ENCODE assay signal across 8 mouse cellular contexts in genomic region chr9:106159784-106160301, GRCm38 (mm10). TPM values are rescaled to one million over a fixed set of nuclear protein-coding genes. Genes with fewer than 3 reads are reported as not detected.
DNase-seq lines count a peak whose midpoint lies in the region; ATAC-seq and TF ChIP-seq lines count a peak whose summit lies in the region.

No protein-coding gene starts in this region.

- H3K4me3 ChIP-seq in lung, embryonic 14.5 days (ENCODE audit: low read depth, low read length) = peak overlapping the region; percentile 55

- no peak for TF ChIP-seq CTCF in lung, embryonic 14.5 days (IDR thresholded peaks at IDR 0.05; ENCODE audit: low read depth)

- no peaks in the 10 kb centered on the region for H3K27me3 ChIP-seq in lung, embryonic 14.5 days (ENCODE audit: insufficient read depth, low read length)

- no peaks in the 10 kb centered on the region for H3K9me3 ChIP-seq in lung, embryonic 14.5 days (ENCODE audit: low read depth, low read length)

- peak; percentile 97 for DNase-seq in MN1 (ENCODE audit: low spot score)
- peak; percentile 99 for DNase-seq in cerebellum, adult 8-10 months
- peak; percentile 92 for DNase-seq in forelimb bud, embryonic 11.5 days (ENCODE audit: low read depth, low spot score)
- DNase-seq in layer of hippocampus, adult 8-10 months (ENCODE audit: low spot score in 2 of 2) = peak; percentile 88 to 94
- DNase-seq in lung, embryonic 14.5 days = peak; percentile 99
- DNase-seq in testis, postnatal 14 days (ENCODE audit: low spot score) = peak; percentile 92

- no peaks in the 10 kb centered on the region; the same call in 1 of the 2 replicates for H3K4me1 ChIP-seq in lung, embryonic 14.5 days (ENCODE audit: insufficient read depth)

- peak; percentile 54 to 79 for ATAC-seq in hematopoietic stem cell, adult 5-6 weeks (replicated peaks in 1 of 2; ENCODE audit: insufficient read depth in 1 of 2, low FRiP score in 2 of 2, low TSS enrichment in 1 of 2, low read depth in 1 of 2, poor library complexity in 2 of 2, severe bottlenecking in 2 of 2)
- ATAC-seq in lung, embryonic 14.5 days (ENCODE audit: insufficient read depth) = peak; percentile 82
- peak; percentile 72 for ATAC-seq in neutrophil, adult 5-6 weeks (ENCODE audit: extremely low read depth, insufficient number of reproducible peaks, low FRiP score, poor library complexity, severe bottlenecking)

- H3K36me3 ChIP-seq in lung, embryonic 14.5 days (ENCODE audit: insufficient read depth) = no peaks in the 10 kb centered on the region

- 4% methylated on average over 24 of the region's 24 CpGs for WGBS in lung, embryonic 14.5 days

- peak overlapping the region; percentile 65 for H3K9ac ChIP-seq in lung, embryonic 14.5 days

- peak overlapping the region; percentile 63 for H3K4me2 ChIP-seq in lung, embryonic 14.5 days

- H3K27ac ChIP-seq in lung, embryonic 14.5 days (ENCODE audit: low read depth) = peak overlapping the region; percentile 95

RNA-seq across cellular contexts. Expression of gene Glyctk, which starts 1.9 kb away (rescaled TPM):
- total RNA-seq in hematopoietic stem cell, adult 5-6 weeks (2017) = 2.8 and 2.9 TPM in 2 replicates
- total RNA-seq in layer of hippocampus, adult 8-10 months (2022) = 1 to 10 TPM; 3.5 to 6.2 (median 5.9) TPM
- 1.5 and 1.6 TPM in 2 replicates for polyA plus RNA-seq in lung, embryonic 14.5 days (2014; fragmentation: Nextera tagmentation; extraction: Ambion mirVana)
- total RNA-seq in neutrophil, adult 5-6 weeks (2017) = 3.7 and 4.2 TPM in 2 replicates

RNA-seq across cellular contexts. Expression of gene Wdr82, which starts 10.9 kb away (rescaled TPM):
- total RNA-seq in hematopoietic stem cell, adult 5-6 weeks (2017) = 88.3 and 101 TPM in 2 replicates
- 100 to 1,000 TPM; 109 to 145 (median 125) TPM for total RNA-seq in layer of hippocampus, adult 8-10 months (2022)
- 26.7 and 26.9 TPM in 2 replicates for polyA plus RNA-seq in lung, embryonic 14.5 days (2014; fragmentation: Nextera tagmentation; extraction: Ambion mirVana)
- 69.2 and 80.1 TPM in 2 replicates for total RNA-seq in neutrophil, adult 5-6 weeks (2017)

RNA-seq across cellular contexts. Expression of gene Ppm1m, which starts 39.7 kb away (rescaled TPM):
- 12.0 and 19.9 TPM in 2 replicates for total RNA-seq in hematopoietic stem cell, adult 5-6 weeks (2017)
- 10 to 100 TPM; 21.7 to 27.4 (median 23.0) TPM for total RNA-seq in layer of hippocampus, adult 8-10 months (2022)
- polyA plus RNA-seq in lung, embryonic 14.5 days (2014; fragmentation: Nextera tagmentation; extraction: Ambion mirVana) = 49.2 and 55.0 TPM in 2 replicates
- total RNA-seq in neutrophil, adult 5-6 weeks (2017) = 48.0 and 59.0 TPM in 2 replicates

RNA-seq across cellular contexts. Expression of gene Twf2, which starts 43.1 kb away (rescaled TPM):
- total RNA-seq in hematopoietic stem cell, adult 5-6 weeks (2017) = 34.2 and 64.2 TPM in 2 replicates
- total RNA-seq in layer of hippocampus, adult 8-10 months (2022) = 10 to 100 TPM; 53.5 to 61.3 (median 56.8) TPM
- 77.0 and 78.1 TPM in 2 replicates for polyA plus RNA-seq in lung, embryonic 14.5 days (2014; fragmentation: Nextera tagmentation; extraction: Ambion mirVana)
- 102 and 111 TPM in 2 replicates for total RNA-seq in neutrophil, adult 5-6 weeks (2017)

Comparison
In these comparisons a context has a peak if more than half of its experiments do, and no peak if none do; other contexts are left out.
1. Peak in every context shown above with its lines: DNase-seq, ATAC-seq, H3K4me3 ChIP-seq and H3K27ac ChIP-seq.